Mouse (Mus musculus): ENCODE measurements around the gene Nsmce1. TPM values are rescaled to one million over a fixed set of nuclear protein-coding genes. Genes with fewer than 3 reads are reported as not detected.
A peak's percentile ranks its signal among the peaks of the same experiment; 100 is the strongest.

The Nsmce1 gene
- polyA plus RNA-seq, 1 experiment = 35.8 TPM

DNA sequence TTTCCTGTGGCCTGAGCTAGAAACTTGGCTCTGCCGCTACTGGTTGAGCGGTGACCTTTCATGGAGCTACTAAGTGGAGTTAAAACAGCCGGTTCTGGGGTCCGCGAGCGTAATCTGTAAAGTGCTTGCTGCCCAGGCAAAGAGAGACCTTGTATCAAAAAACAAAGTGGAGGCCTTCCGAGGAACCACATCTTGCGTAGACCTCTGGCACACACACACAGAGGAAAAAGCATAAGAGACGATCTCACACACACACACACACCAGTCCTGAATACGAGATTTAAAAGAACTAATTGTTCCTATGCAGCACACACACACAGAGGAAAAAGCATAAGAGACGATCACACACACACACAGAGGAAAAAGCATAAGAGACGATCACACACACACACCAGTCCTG, 364 bp upstream of the Nsmce1 start:
- Histone ChIP-seq H3K27ac (ENCODE audit: insufficient read depth, low read depth, low read length) (peak overlapping the region; percentile 97), H3K4me1 (ENCODE audit: control insufficient read depth, insufficient read depth, insufficient read length, low read length) (peaks cover 28% of the 10 kb centered on the region), H3K36me3 (ENCODE audit: control insufficient read depth, insufficient read depth, low read length) (no peaks in the 10 kb centered on the region), H3K27me3 (ENCODE audit: control insufficient read depth, insufficient read depth, low read length) (no peaks in the 10 kb centered on the region), H3K4me3 (ENCODE audit: low read depth, low read length) (peak overlapping the region; percentile 85)
- TF ChIP-seq POLR2A (IDR thresholded peaks at IDR 0.05; ENCODE audit: low read depth, low read length) (no peak), CTCF (IDR thresholded peaks at IDR 0.05; ENCODE audit: extremely low read depth, insufficient read length, insufficient replicate concordance, low read depth, low read length) (no peak)
- WGBS = 12% methylated on average over 12 of the region's 12 CpGs

DNA sequence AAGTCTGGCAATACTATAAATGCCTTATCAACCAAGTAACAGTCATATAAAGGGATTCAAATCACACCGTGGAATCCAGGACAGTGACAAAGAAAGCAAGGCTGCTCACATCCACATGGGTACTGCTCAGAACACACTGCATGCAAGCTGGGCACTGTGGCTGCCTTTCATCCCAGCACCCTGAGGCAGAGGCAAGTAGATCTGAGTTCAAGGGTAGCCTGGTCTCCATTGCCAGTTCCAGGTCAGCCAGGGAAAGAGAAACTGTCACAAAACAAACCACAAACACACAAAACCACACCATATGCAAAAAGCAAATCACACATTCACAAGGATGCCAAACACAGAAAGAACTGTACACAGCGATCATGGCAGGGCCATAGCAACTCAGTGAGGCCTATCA, 1.8 kb downstream of the Nsmce1 start:
- peaks cover 2% of the 10 kb centered on the region; the same call in 1 of the 2 replicates for H3K36me3 ChIP-seq (ENCODE audit: control insufficient read depth, insufficient read depth, low read length)
- H3K27ac ChIP-seq (ENCODE audit: insufficient read depth, low read depth, low read length) = no peak overlapping the region
- no peak for TF ChIP-seq CTCF (IDR thresholded peaks at IDR 0.05; ENCODE audit: extremely low read depth, insufficient read length, insufficient replicate concordance, low read depth, low read length)
- TF ChIP-seq POLR2A (IDR thresholded peaks at IDR 0.05; ENCODE audit: low read depth, low read length) = no peak
- WGBS = 71% methylated on average over 2 of the region's 2 CpGs
- peaks cover 27% of the 10 kb centered on the region for H3K4me1 ChIP-seq (ENCODE audit: control insufficient read depth, insufficient read depth, insufficient read length, low read length)
- no peaks in the 10 kb centered on the region for H3K27me3 ChIP-seq (ENCODE audit: control insufficient read depth, insufficient read depth, low read length)
- H3K4me3 ChIP-seq (ENCODE audit: low read depth, low read length) = no peak overlapping the region

DNA sequence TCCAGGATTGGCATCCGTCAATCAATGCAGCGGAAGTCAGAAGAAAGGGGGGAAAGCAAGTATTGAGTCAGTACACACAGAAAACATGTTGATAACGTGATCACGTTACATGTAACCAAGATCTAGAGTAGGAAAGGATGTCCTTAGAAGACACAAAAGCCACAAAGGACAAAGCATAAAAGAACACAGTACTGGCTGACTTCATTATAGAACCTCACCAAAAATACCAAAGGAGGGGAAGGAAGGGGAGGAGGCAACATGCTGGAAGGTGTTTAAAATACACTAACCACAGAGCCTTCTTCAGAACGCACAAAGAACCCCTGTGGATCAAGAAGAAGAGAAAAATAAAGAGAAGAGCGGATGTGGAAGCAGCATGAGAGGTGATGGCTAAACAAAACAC, 2.7 kb downstream of the Nsmce1 start:
- H3K27ac ChIP-seq (ENCODE audit: insufficient read depth, low read depth, low read length) = peak overlapping the region; percentile 31; the same call in 1 of the 2 replicates
- 85% methylated on average over 6 of the region's 6 CpGs for WGBS
- H3K36me3 ChIP-seq (ENCODE audit: control insufficient read depth, insufficient read depth, low read length) = peaks cover 2% of the 10 kb centered on the region; the same call in 1 of the 2 replicates
- no peaks in the 10 kb centered on the region for H3K27me3 ChIP-seq (ENCODE audit: control insufficient read depth, insufficient read depth, low read length)
- TF ChIP-seq CTCF (IDR thresholded peaks at IDR 0.05; ENCODE audit: extremely low read depth, insufficient read length, insufficient replicate concordance, low read depth, low read length) = no peak
- no peak for TF ChIP-seq POLR2A (IDR thresholded peaks at IDR 0.05; ENCODE audit: low read depth, low read length)
- H3K4me3 ChIP-seq (ENCODE audit: low read depth, low read length) = no peak overlapping the region
- H3K4me1 ChIP-seq (ENCODE audit: control insufficient read depth, insufficient read depth, insufficient read length, low read length) = peaks cover 21% of the 10 kb centered on the region

DNA sequence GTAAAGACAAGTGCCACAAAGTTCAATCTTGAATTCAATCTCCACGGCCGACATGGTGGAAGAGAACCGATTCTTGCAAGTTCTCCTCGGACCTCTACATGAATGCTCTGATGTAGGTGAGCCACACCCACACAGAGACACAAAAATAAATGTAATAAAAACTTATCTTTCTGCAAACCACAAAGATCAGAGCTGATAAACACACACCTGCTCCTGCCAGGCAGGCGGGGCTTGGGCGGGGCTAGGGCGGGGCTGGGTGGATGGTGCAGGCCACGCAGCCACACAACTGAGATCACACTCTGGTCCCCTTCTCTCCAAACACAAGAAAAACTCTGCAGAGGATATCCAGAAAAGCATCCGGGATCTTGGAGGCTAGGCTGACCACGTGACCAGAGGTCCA, 4.3 kb downstream of the Nsmce1 start:
- Histone ChIP-seq H3K36me3 (ENCODE audit: control insufficient read depth, insufficient read depth, low read length) (peaks cover 6% of the 10 kb centered on the region; the same call in 1 of the 2 replicates), H3K4me1 (ENCODE audit: control insufficient read depth, insufficient read depth, insufficient read length, low read length) (peaks cover 11% of the 10 kb centered on the region), H3K27me3 (ENCODE audit: control insufficient read depth, insufficient read depth, low read length) (no peaks in the 10 kb centered on the region), H3K27ac (ENCODE audit: insufficient read depth, low read depth, low read length) (no peak overlapping the region), H3K4me3 (ENCODE audit: low read depth, low read length) (no peak overlapping the region)
- TF ChIP-seq POLR2A (IDR thresholded peaks at IDR 0.05; ENCODE audit: low read depth, low read length) (no peak), CTCF (IDR thresholded peaks at IDR 0.05; ENCODE audit: extremely low read depth, insufficient read length, insufficient replicate concordance, low read depth, low read length) (no peak)
- 36% methylated on average over 10 of the region's 10 CpGs for whole genome bisulfite sequencing

DNA sequence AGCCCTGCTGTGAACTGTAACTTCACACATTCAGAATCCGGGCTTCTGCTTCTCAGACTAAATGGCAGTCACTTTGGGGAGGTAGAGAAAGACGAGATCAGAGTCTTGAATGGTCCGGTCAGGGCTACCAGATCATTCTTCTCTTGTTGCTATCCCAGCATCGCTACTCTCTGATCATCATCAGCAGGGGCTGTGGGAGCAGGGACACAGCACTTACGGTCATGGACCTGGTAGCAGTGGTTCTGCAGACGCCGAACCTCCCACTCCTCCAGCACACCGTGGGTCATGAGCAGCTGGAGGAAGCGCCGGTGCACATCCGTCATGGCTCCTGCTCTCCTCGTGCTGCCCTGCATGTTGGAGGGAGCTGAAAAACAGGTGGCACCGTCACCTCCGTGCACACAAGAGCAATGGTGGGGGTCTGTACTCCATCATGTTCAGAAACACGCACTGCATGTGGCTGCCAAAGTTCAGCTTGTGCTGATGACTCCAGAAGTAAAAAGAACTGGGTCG, 5.2 kb downstream of the Nsmce1 start:
- peaks cover 6% of the 10 kb centered on the region; the same call in 1 of the 2 replicates for H3K36me3 ChIP-seq (ENCODE audit: control insufficient read depth, insufficient read depth, low read length)
- no peak overlapping the region for H3K4me3 ChIP-seq (ENCODE audit: low read depth, low read length)
- peaks cover 6% of the 10 kb centered on the region for H3K4me1 ChIP-seq (ENCODE audit: control insufficient read depth, insufficient read depth, insufficient read length, low read length)
- TF ChIP-seq POLR2A (IDR thresholded peaks at IDR 0.05; ENCODE audit: low read depth, low read length) (no peak), CTCF (IDR thresholded peaks at IDR 0.05; ENCODE audit: extremely low read depth, insufficient read length, insufficient replicate concordance, low read depth, low read length) (no peak)
- H3K27me3 ChIP-seq (ENCODE audit: control insufficient read depth, insufficient read depth, low read length) = no peaks in the 10 kb centered on the region
- no peak overlapping the region for H3K27ac ChIP-seq (ENCODE audit: insufficient read depth, low read depth, low read length)
- 94% methylated on average over 16 of the region's 16 CpGs for WGBS

DNA sequence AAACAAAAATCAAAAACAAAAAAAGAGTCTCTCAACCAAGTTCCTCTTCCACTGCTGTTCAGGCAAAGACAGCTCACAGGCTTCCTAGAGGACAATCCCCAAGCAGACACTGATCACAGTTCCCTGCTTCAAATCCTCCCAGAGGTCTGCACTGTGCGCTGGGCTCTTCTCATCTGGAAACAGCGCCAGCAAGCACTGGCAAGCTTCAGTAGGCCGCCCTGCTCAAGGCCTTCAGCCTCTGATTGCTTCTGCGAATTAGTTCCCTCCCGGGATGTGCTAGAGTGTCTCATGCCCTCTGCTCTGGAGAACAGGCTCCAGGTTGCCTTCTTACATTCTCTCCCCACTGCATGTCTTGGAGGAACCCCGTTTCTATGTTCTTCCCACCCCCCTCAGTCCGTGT, 6.6 kb downstream of the Nsmce1 start:
- no peak overlapping the region for H3K27ac ChIP-seq (ENCODE audit: insufficient read depth, low read depth, low read length)

DNA sequence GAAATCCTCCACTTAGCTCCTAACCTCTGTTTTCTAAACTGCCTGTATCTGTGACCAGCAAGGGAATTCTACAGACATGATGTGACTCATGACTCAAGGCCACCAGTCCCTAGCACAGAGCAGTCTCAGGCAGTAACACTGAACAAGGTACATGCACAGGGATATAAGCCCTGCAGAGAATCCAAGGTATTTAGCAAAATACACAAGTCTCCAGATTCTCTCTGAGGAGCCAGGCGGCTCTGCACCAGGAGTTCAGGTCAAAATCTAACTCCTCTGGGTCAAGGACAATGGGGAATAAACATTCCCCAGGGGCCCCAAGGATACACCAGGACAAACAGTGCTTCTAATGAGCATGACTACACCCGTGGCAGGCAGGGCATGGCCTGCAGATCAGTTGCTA, 8.5 kb downstream of the Nsmce1 start:
- Histone ChIP-seq H3K4me3 (ENCODE audit: low read depth, low read length) (no peak overlapping the region), H3K27ac (ENCODE audit: insufficient read depth, low read depth, low read length) (no peak overlapping the region), H3K4me1 (ENCODE audit: control insufficient read depth, insufficient read depth, insufficient read length, low read length) (peaks cover 5% of the 10 kb centered on the region), H3K27me3 (ENCODE audit: control insufficient read depth, insufficient read depth, low read length) (no peaks in the 10 kb centered on the region), H3K36me3 (ENCODE audit: control insufficient read depth, insufficient read depth, low read length) (peaks cover 8% of the 10 kb centered on the region; the same call in 1 of the 2 replicates)
- WGBS = 61% methylated on average over 2 of the region's 2 CpGs
- TF ChIP-seq POLR2A (IDR thresholded peaks at IDR 0.05; ENCODE audit: low read depth, low read length) = no peak
- TF ChIP-seq CTCF (IDR thresholded peaks at IDR 0.05; ENCODE audit: extremely low read depth, insufficient read length, insufficient replicate concordance, low read depth, low read length) = no peak

More for the DNA sequence above, 6.6 kb downstream of the Nsmce1 start:
- TF ChIP-seq POLR2A (IDR thresholded peaks at IDR 0.05; ENCODE audit: low read depth, low read length) (no peak), CTCF (IDR thresholded peaks at IDR 0.05; ENCODE audit: extremely low read depth, insufficient read length, insufficient replicate concordance, low read depth, low read length) (no peak)
- 95% methylated on average over 7 of the region's 7 CpGs for WGBS
- peaks cover 2% of the 10 kb centered on the region for H3K4me1 ChIP-seq (ENCODE audit: control insufficient read depth, insufficient read depth, insufficient read length, low read length)
- H3K27me3 ChIP-seq (ENCODE audit: control insufficient read depth, insufficient read depth, low read length) = no peaks in the 10 kb centered on the region
- H3K4me3 ChIP-seq (ENCODE audit: low read depth, low read length) = no peak overlapping the region
- H3K36me3 ChIP-seq (ENCODE audit: control insufficient read depth, insufficient read depth, low read length) = peaks cover 6% of the 10 kb centered on the region; the same call in 1 of the 2 replicates

Measured in small intestine, adult 2 months (tissue).